Mouse (Mus musculus): ENCODE data around the gene Ctsk. TPM values are rescaled to one million over a fixed set of nuclear protein-coding genes. Genes with fewer than 3 reads are reported as not detected.

The Ctsk gene
- 0.19 TPM for polyA plus RNA-seq (2017; shearing (Covaris generic))

GRCm38 (mm10) chr3:95499024-95499423 is at the start of gene Ctsk:
Ctsk (plus strand) TSS chr3:95499256.

GRCm38 (mm10) chr3:95526622-95527211 is 27.7 kb downstream of the Ctsk start, which contains the start of gene Ctss:
Ctss (plus strand) TSS chr3:95526786.

Other genes starting within 250 kb of the Ctsk start
- not detected for gene Bnipl, start 248.1 kb upstream of the Ctsk start, polyA plus RNA-seq (2017; shearing (Covaris generic))
- gene Mindy1, start 217.9 kb upstream of the Ctsk start, polyA plus RNA-seq (2017; shearing (Covaris generic)), result 28.5 TPM
- gene Prune1, start 217.2 kb upstream of the Ctsk start, polyA plus RNA-seq (2017; shearing (Covaris generic)), result 8.7 TPM
- 0.60 TPM for gene Anxa9, start 192.1 kb upstream of the Ctsk start, polyA plus RNA-seq (2017; shearing (Covaris generic))
- 305 TPM for gene Cers2, start 184.5 kb upstream of the Ctsk start, polyA plus RNA-seq (2017; shearing (Covaris generic))
- gene Setdb1, start 142.1 kb upstream of the Ctsk start, polyA plus RNA-seq (2017; shearing (Covaris generic)), result 49.6 TPM
- gene 4930558C23Rik, start 96.4 kb upstream of the Ctsk start, polyA plus RNA-seq (2017; shearing (Covaris generic)), result not detected
- gene Arnt, start 64.9 kb upstream of the Ctsk start, polyA plus RNA-seq (2017; shearing (Covaris generic)), result 60.8 TPM
- 386 TPM for gene Ctss, start 27.5 kb downstream of the Ctsk start, polyA plus RNA-seq (2017; shearing (Covaris generic))
- not detected for gene Hormad1, start 60.4 kb downstream of the Ctsk start, polyA plus RNA-seq (2017; shearing (Covaris generic))
- gene Golph3l, start 89.7 kb downstream of the Ctsk start, polyA plus RNA-seq (2017; shearing (Covaris generic)), result 55.8 TPM
- 96.7 TPM for gene Ensa, start 125.7 kb downstream of the Ctsk start, polyA plus RNA-seq (2017; shearing (Covaris generic))
- 42.6 TPM for gene Mcl1, start 159.5 kb downstream of the Ctsk start, polyA plus RNA-seq (2017; shearing (Covaris generic))
- 10.5 TPM for gene Adamtsl4, start 188.7 kb downstream of the Ctsk start, polyA plus RNA-seq (2017; shearing (Covaris generic))
- 235 TPM for gene Ecm1, start 240.3 kb downstream of the Ctsk start, polyA plus RNA-seq (2017; shearing (Covaris generic))